ENCODE assay signal across 20 mouse cellular contexts in genomic region chr13:23755000-23755399, GRCm38 (mm10). TPM values are rescaled to one million over a fixed set of nuclear protein-coding genes. Genes with fewer than 3 reads are reported as not detected.
DNase-seq lines count a peak whose midpoint lies in the region; ATAC-seq and TF ChIP-seq lines count a peak whose summit lies in the region.
"Had no signal": no experiment of that assay in that cellular context is flagged by ENCODE, and none has a peak within 500 bp of the region (broad histone marks: within the 10 kb centered on the region; RNA-seq: fewer than 3 reads in every experiment).

No protein-coding gene starts in this region.

- no peak for DNase-seq in forebrain, embryonic 11.5 days (ENCODE audit: low spot score)
- DNase-seq in lung, embryonic 14.5 days: no peak
- no peak for DNase-seq in lung, postnatal 10 days
- DNase-seq in limb, embryonic 10.5 days (ENCODE audit: low spot score): no peak
- no peak for DNase-seq in layer of hippocampus, adult 11-12 months (ENCODE audit: low spot score)
- DNase-seq in retina, postnatal 1 day: no peak
- DNase-seq: adrenal gland, adult 2 months; cerebellum, postnatal 25 days; heart, postnatal 4 days; kidney, adult 8-10 months; kidney, postnatal 4 days; lung, adult 18-20 months; thymus, postnatal 25 days had no signal

- 0 out of 2 replicates have a peak, but pooled peaks cover 4% of the 10 kb centered on the region for H3K4me1 ChIP-seq in forebrain, embryonic 11.5 days (replicated peaks; ENCODE audit: control insufficient read depth, insufficient read depth, low read length)
- peaks cover 30% of the 10 kb centered on the region for H3K4me1 ChIP-seq in forebrain, embryonic 15.5 days
- 0 out of 2 replicates have a peak, but pooled peaks cover 4% of the 10 kb centered on the region for H3K4me1 ChIP-seq in lung, embryonic 14.5 days (ENCODE audit: insufficient read depth)
- peaks cover 7% of the 10 kb centered on the region for H3K4me1 ChIP-seq in limb, embryonic 10.5 days

- H3K27me3 ChIP-seq in forebrain, embryonic 11.5 days (ENCODE audit: control insufficient read depth, insufficient read depth, low read length): no peaks in the 10 kb centered on the region
- no peaks in the 10 kb centered on the region for H3K27me3 ChIP-seq in forebrain, embryonic 15.5 days
- no peaks in the 10 kb centered on the region for H3K27me3 ChIP-seq in lung, embryonic 14.5 days (ENCODE audit: insufficient read depth, low read length)
- no peaks in the 10 kb centered on the region for H3K27me3 ChIP-seq in limb, embryonic 10.5 days (ENCODE audit: low read depth, poor library complexity, severe bottlenecking)
- H3K27me3 ChIP-seq: heart, embryonic 12.5 days; neural tube, embryonic 12.5 days had no signal

- no peak overlapping the region for H3K4me3 ChIP-seq in forebrain, embryonic 11.5 days (ENCODE audit: low read depth, low read length)
- H3K4me3 ChIP-seq in forebrain, embryonic 15.5 days: no peak overlapping the region
- no peak overlapping the region for H3K4me3 ChIP-seq in lung, embryonic 14.5 days (ENCODE audit: low read depth, low read length)
- H3K4me3 ChIP-seq in limb, embryonic 10.5 days: no peak overlapping the region
- no peak overlapping the region for H3K4me3 ChIP-seq in macrophage (ENCODE audit: inconsistent target)
- H3K4me3 ChIP-seq: heart, embryonic 12.5 days; neural tube, embryonic 12.5 days had no signal

- no peaks in the 10 kb centered on the region for H3K79me2 ChIP-seq in macrophage (ENCODE audit: inconsistent target)

- H3K9me3 ChIP-seq in forebrain, embryonic 11.5 days (ENCODE audit: control insufficient read depth, low read length): no peaks in the 10 kb centered on the region
- H3K9me3 ChIP-seq in forebrain, embryonic 15.5 days: no peaks in the 10 kb centered on the region
- H3K9me3 ChIP-seq in lung, embryonic 14.5 days (ENCODE audit: low read depth, low read length): no peaks in the 10 kb centered on the region
- H3K9me3 ChIP-seq in limb, embryonic 10.5 days (replicated peaks): no peaks in the 10 kb centered on the region
- H3K9me3 ChIP-seq: heart, embryonic 12.5 days; neural tube, embryonic 12.5 days had no signal

- no peaks in the 10 kb centered on the region for H3K36me3 ChIP-seq in forebrain, embryonic 11.5 days (ENCODE audit: control insufficient read depth, insufficient read depth, low read length)
- H3K36me3 ChIP-seq in forebrain, embryonic 15.5 days: no peaks in the 10 kb centered on the region
- no peaks in the 10 kb centered on the region for H3K36me3 ChIP-seq in lung, embryonic 14.5 days (ENCODE audit: insufficient read depth)
- no peaks in the 10 kb centered on the region for H3K36me3 ChIP-seq in limb, embryonic 10.5 days
- H3K36me3 ChIP-seq in macrophage (ENCODE audit: inconsistent target): no peaks in the 10 kb centered on the region
- H3K36me3 ChIP-seq: heart, embryonic 12.5 days; neural tube, embryonic 12.5 days had no signal

- 0 out of 2 replicates have a peak overlapping the region, but pooled peaks have one; percentile 34 for H3K27ac ChIP-seq in forebrain, embryonic 11.5 days (ENCODE audit: low read depth, low read length)
- H3K27ac ChIP-seq in forebrain, embryonic 15.5 days (replicated peaks): no peak overlapping the region
- 0 out of 2 replicates have a peak overlapping the region, but pooled peaks have one; percentile 27 for H3K27ac ChIP-seq in lung, embryonic 14.5 days (ENCODE audit: low read depth)
- H3K27ac ChIP-seq in limb, embryonic 10.5 days: peak overlapping the region; percentile 92
- 0 out of 2 replicates have a peak overlapping the region, but pooled peaks have one; percentile 24 for H3K27ac ChIP-seq in macrophage
- H3K27ac ChIP-seq: neural tube, embryonic 12.5 days; stomach, postnatal 0 days had no signal

- TF ChIP-seq CTCF in lung, embryonic 14.5 days (IDR thresholded peaks at IDR 0.05; ENCODE audit: low read depth): no peak

- ATAC-seq in forebrain, embryonic 11.5 days (replicated peaks; ENCODE audit: low FRiP score): no peak
- ATAC-seq in forebrain, embryonic 15.5 days (replicated peaks): no peak
- ATAC-seq in lung, embryonic 14.5 days (ENCODE audit: insufficient read depth): no peak
- ATAC-seq: forebrain, embryonic 14.5 days had no signal

- no peak overlapping the region for H3K9ac ChIP-seq in forebrain, embryonic 11.5 days (ENCODE audit: low read length)
- no peak overlapping the region for H3K9ac ChIP-seq in forebrain, embryonic 15.5 days (replicated peaks)
- H3K9ac ChIP-seq in lung, embryonic 14.5 days: no peak overlapping the region
- H3K9ac ChIP-seq: heart, embryonic 12.5 days; neural tube, embryonic 12.5 days had no signal

- no peak overlapping the region for H3K4me2 ChIP-seq in forebrain, embryonic 11.5 days (ENCODE audit: low read depth, low read length, severe bottlenecking)
- H3K4me2 ChIP-seq in forebrain, embryonic 15.5 days (replicated peaks): no peak overlapping the region
- no peak overlapping the region for H3K4me2 ChIP-seq in lung, embryonic 14.5 days
- H3K4me2 ChIP-seq: heart, embryonic 12.5 days; neural tube, embryonic 12.5 days had no signal

RNA-seq across cellular contexts. Expression of gene Hist1h4b, which starts 1.8 kb away (rescaled TPM):
- 4.7 and 5.9 TPM in 2 replicates for polyA plus RNA-seq in forebrain, embryonic 11.5 days (2014; fragmentation: Nextera tagmentation; extraction: Ambion mirVana)
- polyA plus RNA-seq in forebrain, embryonic 15.5 days (2015; fragmentation: Nextera tagmentation; extraction: Ambion mirVana): 2.8 and 3.8 TPM in 2 replicates
- polyA plus RNA-seq in lung, embryonic 14.5 days (2014; fragmentation: Nextera tagmentation; extraction: Ambion mirVana): 4.3 and 7.5 TPM in 2 replicates
- polyA plus RNA-seq in limb, embryonic 10.5 days (2016; fragmentation: Nextera tagmentation; extraction: Ambion mirVana): 4.4 and 5.9 TPM in 2 replicates
- total RNA-seq in macrophage (2018; cell fraction: chromatin; rRNA removed): 10 to 100 TPM in 18 of 26 experiments, 1 to 10 TPM in 5, not detected in 3; 4.5 to 72.5 (median 15.5) TPM
- 100 to 1,000 TPM in 2 of 26 experiments, 10 to 100 TPM in 24; 12.7 to 122 (median 32.5) TPM for total RNA-seq in macrophage (2018; cell fraction: cytosol; rRNA removed)
- 100 to 1,000 TPM in 1 of 26 experiments, 10 to 100 TPM in 19, 1 to 10 TPM in 5, not detected in 1; 5.5 to 124 (median 19.4) TPM for total RNA-seq in macrophage (2018; cell fraction: nucleus; rRNA removed)
- polyA plus RNA-seq in macrophage (2018): 0.99 TPM in 1 of 3 replicates, not detected in the others

RNA-seq across cellular contexts. Expression of gene Hist1h3b, which starts 2.9 kb away (rescaled TPM):
- polyA plus RNA-seq in forebrain, embryonic 11.5 days (2014; fragmentation: Nextera tagmentation; extraction: Ambion mirVana): 11.7 and 15.4 TPM in 2 replicates
- 7.9 and 11.7 TPM in 2 replicates for polyA plus RNA-seq in forebrain, embryonic 15.5 days (2015; fragmentation: Nextera tagmentation; extraction: Ambion mirVana)
- 18.4 and 18.7 TPM in 2 replicates for polyA plus RNA-seq in lung, embryonic 14.5 days (2014; fragmentation: Nextera tagmentation; extraction: Ambion mirVana)
- 6.3 and 9.7 TPM in 2 replicates for polyA plus RNA-seq in limb, embryonic 10.5 days (2016; fragmentation: Nextera tagmentation; extraction: Ambion mirVana)
- 10 to 100 TPM in 1 of 26 experiments, 1 to 10 TPM in 2, not detected in 23; 2.2 to 11.6 (median 4.5) TPM for total RNA-seq in macrophage (2018; cell fraction: chromatin; rRNA removed)
- total RNA-seq in macrophage (2018; cell fraction: cytosol; rRNA removed): 10 to 100 TPM in 15 of 26 experiments, 1 to 10 TPM in 11; 2.2 to 40.1 (median 11.7) TPM
- 10 to 100 TPM in 1 of 26 experiments, 1 to 10 TPM in 15, not detected in 10; 1.2 to 19.8 (median 2.5) TPM for total RNA-seq in macrophage (2018; cell fraction: nucleus; rRNA removed)
- not detected in 3 replicates for polyA plus RNA-seq in macrophage (2018)

RNA-seq across cellular contexts. Expression of gene Hist1h2ab, which starts 4.1 kb away (rescaled TPM):
- 59.7 and 63.1 TPM in 2 replicates for polyA plus RNA-seq in forebrain, embryonic 11.5 days (2014; fragmentation: Nextera tagmentation; extraction: Ambion mirVana)
- polyA plus RNA-seq in forebrain, embryonic 15.5 days (2015; fragmentation: Nextera tagmentation; extraction: Ambion mirVana): 26.0 and 31.2 TPM in 2 replicates
- polyA plus RNA-seq in lung, embryonic 14.5 days (2014; fragmentation: Nextera tagmentation; extraction: Ambion mirVana): 70.8 and 71.5 TPM in 2 replicates
- 55.9 and 60.6 TPM in 2 replicates for polyA plus RNA-seq in limb, embryonic 10.5 days (2016; fragmentation: Nextera tagmentation; extraction: Ambion mirVana)
- 10 to 100 TPM in 2 of 26 experiments, 1 to 10 TPM in 9, not detected in 15; 2.9 to 15.3 (median 6.8) TPM for total RNA-seq in macrophage (2018; cell fraction: chromatin; rRNA removed)
- total RNA-seq in macrophage (2018; cell fraction: cytosol; rRNA removed): 10 to 100 TPM in 23 of 26 experiments, 1 to 10 TPM in 3; 6.6 to 66.1 (median 21.8) TPM
- total RNA-seq in macrophage (2018; cell fraction: nucleus; rRNA removed): 10 to 100 TPM in 5 of 26 experiments, 1 to 10 TPM in 16, not detected in 5; 3.7 to 37.0 (median 6.6) TPM
- polyA plus RNA-seq in macrophage (2018): not detected in 3 replicates

RNA-seq across cellular contexts. Expression of gene Hist1h4a, which starts 6.0 kb away (rescaled TPM):
- polyA plus RNA-seq in forebrain, embryonic 11.5 days (2014; fragmentation: Nextera tagmentation; extraction: Ambion mirVana): 0.95 TPM in 1 of 2 replicates, not detected in the other
- polyA plus RNA-seq in forebrain, embryonic 15.5 days (2015; fragmentation: Nextera tagmentation; extraction: Ambion mirVana): 0.38 TPM in 1 of 2 replicates, not detected in the other
- polyA plus RNA-seq in lung, embryonic 14.5 days (2014; fragmentation: Nextera tagmentation; extraction: Ambion mirVana): 0.66 TPM in 1 of 2 replicates, not detected in the other
- 0.51 and 0.62 TPM in 2 replicates for polyA plus RNA-seq in limb, embryonic 10.5 days (2016; fragmentation: Nextera tagmentation; extraction: Ambion mirVana)
- 10 to 100 TPM in 1 of 26 experiments, 1 to 10 TPM in 13, not detected in 12; 1.7 to 19.1 (median 4.2) TPM for total RNA-seq in macrophage (2018; cell fraction: chromatin; rRNA removed)
- total RNA-seq in macrophage (2018; cell fraction: cytosol; rRNA removed): 10 to 100 TPM in 19 of 26 experiments, 1 to 10 TPM in 7; 5.3 to 39.2 (median 14.2) TPM
- 10 to 100 TPM in 3 of 26 experiments, 1 to 10 TPM in 17, not detected in 6; 1.7 to 19.3 (median 5.2) TPM for total RNA-seq in macrophage (2018; cell fraction: nucleus; rRNA removed)
- polyA plus RNA-seq in macrophage (2018): not detected in 3 replicates
- polyA plus RNA-seq: embryonic facial prominence, embryonic 11.5 days; heart, embryonic 12.5 days had no signal

RNA-seq across cellular contexts. Expression of gene Hist1h3a, which starts 7.2 kb away (rescaled TPM):
- 2.9 and 5.4 TPM in 2 replicates for polyA plus RNA-seq in forebrain, embryonic 11.5 days (2014; fragmentation: Nextera tagmentation; extraction: Ambion mirVana)
- 2.7 and 3.2 TPM in 2 replicates for polyA plus RNA-seq in forebrain, embryonic 15.5 days (2015; fragmentation: Nextera tagmentation; extraction: Ambion mirVana)
- polyA plus RNA-seq in lung, embryonic 14.5 days (2014; fragmentation: Nextera tagmentation; extraction: Ambion mirVana): 7.4 and 9.2 TPM in 2 replicates
- polyA plus RNA-seq in limb, embryonic 10.5 days (2016; fragmentation: Nextera tagmentation; extraction: Ambion mirVana): 3.0 and 5.3 TPM in 2 replicates
- 10 to 100 TPM in 5 of 26 experiments, 1 to 10 TPM in 12, not detected in 9; 3.3 to 49.0 (median 5.9) TPM for total RNA-seq in macrophage (2018; cell fraction: chromatin; rRNA removed)
- 10 to 100 TPM in 17 of 26 experiments, 1 to 10 TPM in 9; 3.3 to 36.0 (median 11.7) TPM for total RNA-seq in macrophage (2018; cell fraction: cytosol; rRNA removed)
- 10 to 100 TPM in 7 of 26 experiments, 1 to 10 TPM in 15, not detected in 4; 2.1 to 57.8 (median 5.7) TPM for total RNA-seq in macrophage (2018; cell fraction: nucleus; rRNA removed)
- polyA plus RNA-seq in macrophage (2018): not detected in 3 replicates

Comparison
In these comparisons a context has a peak if more than half of its experiments do, and no peak if none do; other contexts are left out.
1. RNA of gene Hist1h2ab, which starts 4.1 kb away (polyA plus RNA-seq): 70.8 to 71.5 TPM in lung, embryonic 14.5 days, 55.9 to 60.6 TPM in limb, embryonic 10.5 days, 59.7 to 63.1 TPM in forebrain, embryonic 11.5 days and 26.0 to 31.2 TPM in forebrain, embryonic 15.5 days; not detected in macrophage; every median in the first group is over 10 times any median in the second.